Mouse (Mus musculus) intestine, postnatal 0 days (tissue): ENCODE data around the gene Usp5. TPM values are rescaled to one million over a fixed set of nuclear protein-coding genes. Genes with fewer than 3 reads are reported as not detected.

ENCODE experiments used
- ATAC-seq: fragments of 200-750 bp; cut with Nextera tagmentation; 2 replicates; pipeline ENCODE4 v1.8.0; 2017; ENCODE audit warnings: mild to moderate bottlenecking, moderate TSS enrichment, moderate library complexity
- H3K27ac ChIP-seq: fragments of 300-500 bp; sonication (generic); 2 replicates; pipeline ENCODE4 v1.5.1; 2014; ENCODE audit warnings: mild to moderate bottlenecking, low read depth, low read length, moderate library complexity
- H3K27me3 ChIP-seq: fragments of 300-500 bp; sonication (generic); replicated peaks from 2 replicates; pipeline ENCODE4 v1.6.1; 2014; ENCODE audit warnings: low read length, mixed read lengths; ENCODE audit not compliant: control insufficient read depth, insufficient read depth
- H3K36me3 ChIP-seq: fragments of 300-500 bp; sonication (generic); 2 replicates; pipeline ENCODE4 v1.6.1; 2014; ENCODE audit warnings: mild to moderate bottlenecking, moderate library complexity; ENCODE audit not compliant: control insufficient read depth, insufficient read depth
- H3K4me1 ChIP-seq: fragments of 300-500 bp; sonication (generic); replicated peaks from 2 replicates; pipeline ENCODE4 v1.6.1; 2014; ENCODE audit warnings: antibody characterized with exemption, low read length, mixed read lengths; ENCODE audit not compliant: control insufficient read depth, insufficient read depth
- H3K4me2 ChIP-seq: fragments of 300-500 bp; sonication (generic); replicated peaks from 2 replicates; pipeline ENCODE4 v1.6.1; 2014; ENCODE audit warnings: low read depth, mild to moderate bottlenecking, moderate library complexity
- H3K4me3 ChIP-seq: fragments of 300-500 bp; sonication (generic); 2 replicates; pipeline ENCODE4 v1.5.1; 2014; ENCODE audit warnings: low read depth, low read length
- H3K9ac ChIP-seq: fragments of 300-500 bp; sonication (generic); 2 replicates; pipeline ENCODE4 v1.6.1; 2014; ENCODE audit warnings: mild to moderate bottlenecking, low read depth, low read length
- H3K9me3 ChIP-seq: fragments of 300-500 bp; sonication (generic); 2 replicates; pipeline ENCODE4 v1.6.1; 2016; ENCODE audit warnings: mixed run types; ENCODE audit not compliant: control insufficient read depth
- CTCF ChIP-seq: sonication (generic); IDR thresholded peaks from 2 replicates; pipeline ENCODE4 v1.5.1; 2016; ENCODE audit warnings: low read depth, mild to moderate bottlenecking, control low read depth, antibody characterized with exemption, moderate library complexity
- WGBS: fragments of 180-500 bp; shearing (Covaris S2); extraction: QIAGEN DNeasy Blood & Tissue Kit; methylation state at CpG from one replicate; pipeline ENCODE4 v1.1.7; 2014; 5-methylcytosine and 5-hydroxymethylcytosine counted together
- polyA plus RNA-seq: library from polyadenylated mRNA; unstranded; fragments of >200 nt; fragmentation: Nextera tagmentation; extraction: Ambion mirVana; gene quantifications from 2 replicates; pipeline ENCODE4 v1.2.1, GENCODE M21; 2015

Gene Usp5
- polyA plus RNA-seq, 1 experiment from 2014 or later, result 44.8 TPM

DNA sequence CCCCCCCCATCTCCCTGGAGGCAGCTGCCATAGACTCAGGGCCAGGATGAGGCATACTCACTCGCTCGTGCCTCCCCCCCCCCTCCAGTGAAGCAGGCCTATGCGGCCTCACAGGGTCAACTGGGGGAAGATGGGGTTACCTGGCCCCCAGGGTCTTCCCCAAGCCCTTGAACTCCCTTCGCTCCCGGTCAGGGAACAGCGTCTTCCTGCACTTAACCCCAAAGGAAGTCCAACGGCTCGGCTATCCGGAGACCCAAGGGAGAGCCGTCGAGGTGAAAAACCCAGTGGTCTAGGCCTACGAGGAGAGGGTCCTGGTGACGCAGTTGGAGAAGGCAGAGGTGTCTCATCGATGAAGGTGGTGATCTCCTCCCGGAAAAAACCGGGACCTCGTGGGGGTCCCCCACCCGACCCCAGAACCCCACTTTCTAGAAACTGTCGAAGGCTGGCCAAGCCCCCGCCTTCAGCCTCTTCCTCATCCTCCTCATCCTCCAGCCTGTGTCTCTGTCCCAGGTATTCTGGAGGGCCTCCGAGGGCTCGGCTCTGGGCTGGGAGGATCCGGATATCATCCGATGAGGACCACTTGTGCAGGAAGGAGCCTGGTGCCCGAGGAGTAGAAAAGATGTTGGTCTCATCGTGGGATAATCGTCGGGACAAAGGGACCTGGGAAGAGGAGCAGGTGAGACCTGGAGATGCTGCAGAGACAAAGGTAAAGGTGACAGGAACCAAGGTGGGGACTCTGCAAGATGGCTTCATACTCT, 29.5 kb upstream of the Usp5 start:
- Histone ChIP-seq H3K9ac (no peak overlapping the region), H3K4me2 (no peak overlapping the region)

DNA sequence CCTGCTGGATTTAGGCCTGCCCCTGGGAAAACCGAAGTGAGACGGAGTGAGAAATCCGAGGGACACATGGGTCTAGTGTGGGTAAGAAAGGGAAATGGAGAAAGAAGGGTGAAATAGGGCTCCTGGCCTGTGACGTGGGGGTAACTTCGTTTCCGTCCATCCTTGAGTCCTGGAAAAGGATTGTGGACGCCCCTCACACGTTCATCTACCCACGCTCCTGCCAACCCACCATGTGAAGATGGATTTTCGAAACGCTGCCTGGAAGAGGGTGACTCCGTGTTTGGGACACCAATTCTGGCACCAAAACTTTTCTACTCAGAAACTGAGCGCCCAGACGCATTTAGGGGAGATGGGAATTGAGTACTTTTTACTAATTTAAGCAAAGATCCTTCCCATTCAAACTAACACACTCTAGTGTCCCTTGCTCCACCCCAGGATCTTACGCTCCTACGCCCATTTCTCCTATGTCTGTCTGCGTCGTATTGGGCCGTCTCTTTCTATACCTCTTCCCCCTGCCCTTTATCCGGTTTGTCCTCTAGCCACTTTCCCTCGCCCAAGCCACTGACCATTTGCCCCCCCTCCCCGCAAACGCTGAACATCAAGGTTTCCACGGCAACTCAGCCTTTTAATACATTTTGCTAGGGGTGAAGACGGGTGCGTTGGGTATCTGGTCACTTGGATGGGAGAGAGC, 28.7 kb upstream of the Usp5 start:
- H3K4me2 ChIP-seq, result peak overlapping the region; percentile 98
- WGBS, result 37% methylated on average over 26 of the region's 26 CpGs
- H3K4me1 ChIP-seq, result no peaks in the 10 kb centered on the region
- H3K27ac ChIP-seq, result peak overlapping the region; percentile 77; the same call in 1 of the 2 replicates
- ATAC-seq, result no peak
- H3K9ac ChIP-seq, result no peak overlapping the region
- H3K9me3 ChIP-seq, result no peaks in the 10 kb centered on the region
- peak overlapping the region; percentile 70; the same call in 1 of the 2 replicates for H3K4me3 ChIP-seq
- H3K27me3 ChIP-seq, result peaks cover 55% of the 10 kb centered on the region
- no peaks in the 10 kb centered on the region for H3K36me3 ChIP-seq
- no peak for TF ChIP-seq CTCF

More for the DNA sequence above, 29.5 kb upstream of the Usp5 start:
- peaks cover 4% of the 10 kb centered on the region; the same call in 1 of the 2 replicates for H3K4me1 ChIP-seq
- peaks cover 59% of the 10 kb centered on the region for H3K27me3 ChIP-seq
- H3K27ac ChIP-seq, result no peak overlapping the region
- no peak for TF ChIP-seq CTCF
- no peaks in the 10 kb centered on the region for H3K9me3 ChIP-seq
- no peak for ATAC-seq
- no peak overlapping the region for H3K4me3 ChIP-seq
- H3K36me3 ChIP-seq, result no peaks in the 10 kb centered on the region
- WGBS, result 79% methylated on average over 28 of the region's 28 CpGs

DNA sequence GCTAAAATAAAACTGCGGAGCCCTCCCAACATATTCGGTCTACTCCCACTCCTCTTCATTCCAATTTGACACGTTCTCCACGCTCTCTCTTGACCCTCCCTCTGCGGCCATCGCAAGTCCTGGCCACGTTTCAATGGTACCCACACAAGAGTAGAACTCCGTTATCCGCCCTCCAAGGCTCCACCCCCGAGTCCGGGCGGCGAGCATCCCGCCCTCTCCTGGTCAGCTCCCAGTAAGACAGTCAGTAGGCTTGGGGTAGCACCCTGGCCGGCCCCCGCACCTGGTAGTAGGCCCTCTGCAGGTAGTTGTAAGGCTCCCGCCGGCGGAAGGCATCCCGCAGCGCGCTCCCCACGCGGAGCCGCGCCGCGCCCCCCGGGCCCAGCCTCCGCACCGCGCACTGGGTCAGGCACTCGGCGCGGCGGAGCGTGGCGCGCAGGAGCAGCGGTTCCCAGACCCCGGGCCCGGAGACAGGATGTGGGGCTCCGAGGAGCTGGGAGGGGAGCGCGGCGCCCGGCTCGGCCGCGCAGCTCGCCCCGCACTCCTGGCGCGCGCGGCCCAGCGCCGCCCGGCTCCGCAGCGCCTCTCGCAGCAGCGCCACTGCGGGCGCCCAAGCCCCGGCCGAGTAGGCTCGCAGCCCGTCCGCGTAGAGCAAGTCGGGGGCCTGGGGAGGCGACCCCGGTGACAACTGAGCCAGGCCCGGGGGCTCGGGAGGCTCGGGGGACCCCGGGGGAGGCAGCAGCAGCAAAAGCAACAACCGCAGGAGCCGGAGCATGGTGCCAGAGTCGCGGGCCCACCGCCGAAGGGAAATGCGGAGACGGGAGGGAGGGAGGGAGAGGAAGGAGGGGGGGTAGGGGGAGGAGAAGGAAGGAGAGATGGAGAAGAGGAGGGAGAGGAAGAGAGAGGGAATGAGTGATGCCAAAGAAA, 27.9 kb upstream of the Usp5 start, which contains the start of gene P3h3:
P3h3 (minus strand) TSS at position 837 of the 924 bp plus-strand sequence.
- peak; percentile 83 for TF ChIP-seq CTCF
- no peaks in the 10 kb centered on the region for H3K9me3 ChIP-seq
- peak within 1 kb of the TSS; percentile 98 for H3K4me2 ChIP-seq
- H3K36me3 ChIP-seq, result no peaks in the 10 kb centered on the region
- peak within 1 kb of the TSS; percentile 71 for H3K9ac ChIP-seq
- H3K27me3 ChIP-seq, result peaks cover 51% of the 10 kb centered on the region
- peak within 1 kb of the TSS; percentile 70 for H3K4me3 ChIP-seq
- under 1% methylated on average over 64 of the region's 86 CpGs for whole genome bisulfite sequencing
- ATAC-seq, result peak; percentile 70
- H3K4me1 ChIP-seq, result no peaks in the 10 kb centered on the region
- H3K27ac ChIP-seq, result peak within 1 kb of the TSS; percentile 77

DNA sequence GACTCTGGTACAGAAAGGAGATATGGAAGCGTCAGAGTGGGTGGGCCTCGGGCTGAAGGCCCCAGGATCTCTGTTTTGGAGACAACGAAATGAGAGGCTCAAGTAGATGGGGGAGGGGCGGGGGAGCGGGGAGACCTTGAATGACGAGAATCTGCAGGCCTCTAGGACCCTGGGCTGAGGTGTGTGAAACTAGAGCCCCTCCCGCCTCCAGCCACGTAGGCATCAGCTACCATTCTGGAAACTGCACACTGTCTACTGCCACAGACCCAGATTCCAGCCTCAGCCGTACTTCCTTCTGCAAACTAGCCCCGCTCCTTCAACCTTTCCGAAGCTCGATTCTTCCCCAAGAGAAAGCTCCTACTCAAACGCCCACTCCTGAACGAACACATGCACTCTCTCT, 27.0 kb upstream of the Usp5 start:
- peak overlapping the region; percentile 98 for H3K4me2 ChIP-seq
- H3K27me3 ChIP-seq, result peaks cover 49% of the 10 kb centered on the region
- H3K4me3 ChIP-seq, result peak overlapping the region; percentile 70; the same call in 1 of the 2 replicates
- H3K9me3 ChIP-seq, result no peaks in the 10 kb centered on the region
- WGBS, result 20% methylated on average over 14 of the region's 14 CpGs
- H3K9ac ChIP-seq, result no peak overlapping the region
- H3K36me3 ChIP-seq, result no peaks in the 10 kb centered on the region
- H3K4me1 ChIP-seq, result no peaks in the 10 kb centered on the region
- ATAC-seq, result no peak
- H3K27ac ChIP-seq, result no peak overlapping the region
- no peak for TF ChIP-seq CTCF

DNA sequence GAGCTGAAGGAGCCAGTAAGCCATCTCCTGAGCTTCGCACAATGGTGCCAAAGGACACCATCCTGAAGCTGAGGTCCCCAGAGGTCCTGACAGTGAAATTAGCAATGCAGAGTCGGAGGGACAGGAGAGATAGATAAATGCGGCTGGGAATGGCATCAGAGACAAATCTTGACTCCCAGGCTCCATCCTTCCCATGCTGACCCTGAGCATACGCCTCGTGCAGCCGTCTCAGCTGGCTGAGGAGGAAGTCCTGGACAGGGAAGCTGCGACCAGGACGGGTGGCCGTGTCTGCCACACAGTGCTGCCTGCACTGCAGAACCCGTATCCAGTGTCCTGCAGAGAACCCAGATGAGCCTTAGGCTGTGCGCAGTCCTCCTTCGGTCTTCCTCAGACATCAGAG, 25.4 kb upstream of the Usp5 start:
- 70% methylated on average over 12 of the region's 12 CpGs for WGBS
- Histone ChIP-seq H3K27me3 (peaks cover 41% of the 10 kb centered on the region), H3K9me3 (no peaks in the 10 kb centered on the region), H3K4me3 (no peak overlapping the region), H3K27ac (no peak overlapping the region), H3K9ac (no peak overlapping the region), H3K4me1 (no peaks in the 10 kb centered on the region), H3K4me2 (no peak overlapping the region), H3K36me3 (no peaks in the 10 kb centered on the region)
- no peak for ATAC-seq
- TF ChIP-seq CTCF, result no peak
